Mouse (Mus musculus): ENCODE data around the gene Blm. TPM values are rescaled to one million over a fixed set of nuclear protein-coding genes. Genes with fewer than 3 reads are reported as not detected.

Gene Blm
- total RNA-seq (2023), result 10 to 100 TPM; 18.1 to 20.0 TPM

GRCm38 (mm10) chr7:80535009-80535744 is at the start of gene Blm:
Blm (minus strand) TSS chr7:80535119.

GRCm38 (mm10) chr7:80405188-80405695 is 129.7 kb downstream of the Blm start, which contains the start of gene Furin:
Furin (minus strand) TSS chr7:80405436.

Other genes starting within 250 kb of the Blm start
- 10 to 100 TPM; 84.8 to 89.6 TPM for gene Prc1, start 240.7 kb downstream of the Blm start, total RNA-seq (2023)
- gene Rccd1, start 210.7 kb downstream of the Blm start, total RNA-seq (2023), result 1 to 10 TPM; 2.8 to 2.9 TPM
- gene Unc45a, start 194.1 kb downstream of the Blm start, total RNA-seq (2023), result 10 to 100 TPM; 56.8 to 57.0 TPM
- gene Hddc3, start 192.0 kb downstream of the Blm start, total RNA-seq (2023), result 1 to 10 TPM; 5.8 to 8.8 TPM
- 10 to 100 TPM; 28.2 to 43.3 TPM for gene Man2a2, start 163.7 kb downstream of the Blm start, total RNA-seq (2023)
- 100 to 1,000 TPM; 597 to 602 TPM for gene Fes, start 147.2 kb downstream of the Blm start, total RNA-seq (2023)
- gene Furin, start 129.7 kb downstream of the Blm start, total RNA-seq (2023), result 100 to 1,000 TPM; 149 to 163 TPM
- gene Crtc3, start 153.8 kb upstream of the Blm start, total RNA-seq (2023), result 10 to 100 TPM; 24.3 to 28.2 TPM